Mouse (Mus musculus): ENCODE results near the gene Pcyt2.

GRCm38 (mm10) chr11:120663714-120664113, 46.0 kb upstream of the Pcyt2 start:
- TF ChIP-seq E2F4 (IDR thresholded peaks at IDR 0.05; ENCODE audit: insufficient read depth) (no peak), USF1 (IDR thresholded peaks at IDR 0.05; ENCODE audit: low read depth) (no peak), POLR2A (IDR thresholded peaks at IDR 0.05; ENCODE audit: insufficient read length, low read depth) (no peak), MYOD1 (IDR thresholded peaks at IDR 0.05; ENCODE audit: control insufficient read depth in 1 of 3, insufficient read length in 2 of 3, low read depth in 2 of 3) (no peak), MYOG (IDR thresholded peaks at IDR 0.05; ENCODE audit: control insufficient read depth in 1 of 3, insufficient read depth in 1 of 3, insufficient read length in 2 of 3, low read depth in 2 of 3) (no peak), CEBPB (IDR thresholded peaks at IDR 0.05; ENCODE audit: insufficient read depth, poor library complexity, severe bottlenecking) (no peak), TCF12 (IDR thresholded peaks at IDR 0.05; ENCODE audit: insufficient read depth, poor library complexity, severe bottlenecking) (no peak), POLR2AphosphoS2 (IDR thresholded peaks at IDR 0.05; ENCODE audit: insufficient read length, low read depth) (no peak), MAX (IDR thresholded peaks at IDR 0.05; ENCODE audit: low read depth) (no peak)
